Mouse (Mus musculus): ENCODE measurements around the gene Olfr943.

Gene Olfr943

GRCm38 (mm10) chr9:39166004-39166403 lies at the start of gene Olfr943:
Gene Olfr943 (plus strand): TSS chr9:39166304.
- DNase-seq (ENCODE audit: low spot score in 2 of 2), result no peak

- DNase-seq (ENCODE audit: low spot score in 2 of 2), result no peak
Observed at GRCm38 (mm10) chr9:39127326-39127725, 38.8 kb upstream of the Olfr943 start.

GRCm38 (mm10) chr9:39127831-39128230 lies 38.3 kb upstream of the Olfr943 start, which contains the start of gene Olfr27:
Gene Olfr27 (plus strand): TSS chr9:39128131.
- no peak for DNase-seq (ENCODE audit: low spot score in 2 of 2)

GRCm38 (mm10) chr9:39152401-39152800 lies 13.7 kb upstream of the Olfr943 start:
- DNase-seq (ENCODE audit: low spot score in 2 of 2), result no peak

- no peak for DNase-seq (ENCODE audit: low spot score in 2 of 2)
Observed at GRCm38 (mm10) chr9:39201620-39202019, 35.5 kb downstream of the Olfr943 start, which contains the start of gene Olfr944. Gene Olfr944 (plus strand): TSS chr9:39201920.
